Mouse (Mus musculus) inflammation-experienced regulatory T-cells, adult 6 months (primary cell): Measurements from ENCODE around the gene Fcer2a. TPM values are rescaled to one million over a fixed set of nuclear protein-coding genes. Genes with fewer than 3 reads are reported as not detected.

Experiments
- ATAC-seq: one replicate; pipeline ENCODE4 v1.8.0; 2017
- polyA plus RNA-seq, 3 experiments: library from polyadenylated mRNA; unstranded; fragments of 100-300 nt; shearing (Covaris generic); gene quantifications; one replicate each; pipeline ENCODE4 v1.2.1; 2017

Gene Fcer2a
- polyA plus RNA-seq, result 1 to 10 TPM in 2 of 3 experiments, under 1 TPM in 1; 0.85 to 1.9 (median 1.9) TPM

DNA sequence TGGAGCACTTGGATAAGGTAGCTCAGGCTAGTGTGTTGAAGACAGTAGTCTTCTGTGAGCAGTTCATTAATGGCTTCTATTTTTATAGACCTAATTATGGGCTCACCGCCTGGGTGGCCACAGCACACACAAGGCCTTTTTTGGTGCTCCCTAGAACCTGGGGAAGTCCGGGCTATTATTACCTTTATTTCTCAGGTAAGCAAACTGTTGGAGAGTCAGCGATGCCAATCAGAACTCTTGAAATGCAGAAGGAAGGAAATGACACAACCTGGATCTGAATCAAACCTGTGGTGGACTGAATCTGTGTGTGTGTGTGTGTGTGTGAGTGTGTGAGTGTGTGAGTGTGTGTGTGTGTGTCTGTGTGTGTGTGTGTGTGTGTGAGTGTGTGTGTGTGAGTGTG is at the start of gene Fcer2a:
Gene Fcer2a (minus strand): TSS at position 55 of the 400 bp plus-strand sequence.
- ATAC-seq, result no peak

DNA sequence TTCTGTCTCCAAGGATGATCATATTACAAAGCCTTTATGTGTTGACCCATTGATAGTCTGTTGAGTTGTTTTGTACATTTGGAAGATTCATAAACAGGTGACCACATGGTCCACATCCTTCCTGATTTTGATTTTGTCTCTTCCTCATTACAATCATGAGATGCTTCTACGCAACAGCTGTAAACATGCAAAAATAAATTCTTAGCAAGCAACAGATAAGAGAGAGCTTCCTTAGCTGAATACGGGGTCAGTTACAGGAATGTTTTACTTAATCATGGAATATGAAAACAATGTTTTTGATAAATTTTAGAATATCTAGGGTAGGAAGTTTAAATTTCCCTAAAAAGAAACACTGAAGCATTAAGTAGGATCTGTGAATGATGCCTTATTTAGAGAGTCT is 43.0 kb upstream of the Fcer2a start:
- no peak for ATAC-seq

DNA sequence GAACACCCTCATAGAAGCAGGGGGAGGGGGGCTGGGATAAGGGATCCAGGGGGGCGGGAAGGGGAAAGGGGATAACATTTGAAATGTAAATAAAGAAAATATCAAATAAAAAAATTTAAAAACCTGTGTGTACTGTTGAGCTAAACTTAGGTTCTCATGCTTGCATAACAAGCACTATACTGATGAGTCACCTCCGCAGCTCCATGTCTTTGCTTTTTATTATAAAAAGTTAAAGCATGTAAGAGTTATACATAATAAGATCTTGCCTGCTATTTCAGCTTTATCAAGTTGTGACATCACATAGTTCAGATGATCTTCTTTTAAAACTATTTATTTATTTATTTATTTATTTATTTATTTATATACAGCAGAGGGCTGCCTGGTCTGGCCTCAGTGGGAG is 41.6 kb upstream of the Fcer2a start:
- ATAC-seq, result no peak

DNA sequence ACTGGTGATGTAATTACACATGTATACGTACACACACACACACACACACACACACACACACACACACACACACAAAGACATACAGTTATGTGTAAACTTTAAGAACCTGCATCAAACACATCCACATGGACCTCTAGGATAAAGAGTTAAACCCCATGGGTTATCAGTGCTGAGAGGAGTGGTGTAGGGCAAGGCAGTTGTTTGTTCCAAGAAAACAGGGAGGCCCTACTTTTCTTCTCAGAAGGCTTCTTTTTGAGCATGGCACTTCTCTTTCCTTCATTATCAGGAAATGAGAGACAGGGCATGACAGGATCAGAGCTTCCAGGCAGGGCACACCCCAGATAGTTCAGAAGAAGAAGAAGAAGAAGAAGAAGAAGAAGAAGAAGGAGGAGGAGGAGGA is 40.1 kb upstream of the Fcer2a start:
- ATAC-seq, result no peak

DNA sequence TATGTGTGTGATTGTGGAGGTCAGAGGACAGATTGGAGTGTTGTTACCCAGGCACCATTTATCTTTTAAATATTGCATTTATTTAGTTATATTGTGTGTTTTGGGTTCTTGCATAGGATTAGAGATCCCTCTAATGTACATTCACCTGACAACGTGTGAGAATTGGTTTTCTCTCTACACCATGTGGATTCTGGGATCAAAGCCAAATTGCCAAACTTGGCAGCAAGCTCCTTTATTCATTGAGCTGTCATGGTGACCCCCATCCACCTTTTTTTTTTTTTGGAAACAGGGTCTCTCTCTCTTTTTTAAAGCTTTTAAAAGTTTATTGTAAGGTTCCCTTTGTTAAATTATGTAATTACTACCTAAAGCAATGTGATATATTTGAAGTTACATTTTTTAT is 27.1 kb upstream of the Fcer2a start:
- no peak for ATAC-seq

DNA sequence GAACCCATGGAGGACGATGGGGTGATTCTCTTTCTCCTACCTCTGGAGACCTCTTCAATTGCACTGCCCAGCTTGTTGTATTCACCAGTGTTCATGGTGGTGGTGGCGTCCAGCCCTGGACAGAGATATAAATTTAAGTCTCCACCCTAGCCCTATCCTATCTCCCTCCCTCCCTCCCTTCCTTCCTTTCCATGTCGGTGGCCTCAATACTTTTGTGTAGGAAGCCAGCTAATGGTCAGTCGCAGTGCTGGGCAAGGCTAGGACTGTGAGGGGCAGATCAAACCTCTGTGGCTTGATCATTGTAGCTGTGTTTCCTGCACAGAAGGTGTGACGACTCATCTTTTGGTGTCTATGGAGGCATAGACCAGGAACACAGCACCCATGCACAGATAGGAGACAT is 26.6 kb upstream of the Fcer2a start, which contains the start of gene Clec4g:
Gene Clec4g (minus strand): TSS at position 101 of the 400 bp plus-strand sequence.
- ATAC-seq, result no peak

DNA sequence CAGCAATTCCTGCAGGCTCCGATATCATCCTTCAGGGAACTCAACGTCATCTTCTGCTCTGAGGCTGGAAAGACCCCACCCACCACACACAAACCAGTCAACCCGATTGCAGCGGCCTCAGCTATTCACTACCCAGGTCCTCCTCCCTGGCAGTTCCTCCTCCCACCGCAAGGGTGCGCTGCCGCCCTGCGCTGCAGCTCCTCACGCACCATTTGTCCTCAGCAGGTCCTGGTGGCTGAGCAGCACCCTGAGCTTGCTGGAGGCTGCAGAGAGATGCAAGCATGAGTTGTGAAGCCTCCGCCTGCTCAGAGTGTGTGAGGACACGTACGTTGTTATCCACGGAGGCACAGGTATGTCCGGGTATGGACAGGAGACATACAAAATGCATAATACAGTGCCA is 24.6 kb upstream of the Fcer2a start:
- ATAC-seq, result no peak

DNA sequence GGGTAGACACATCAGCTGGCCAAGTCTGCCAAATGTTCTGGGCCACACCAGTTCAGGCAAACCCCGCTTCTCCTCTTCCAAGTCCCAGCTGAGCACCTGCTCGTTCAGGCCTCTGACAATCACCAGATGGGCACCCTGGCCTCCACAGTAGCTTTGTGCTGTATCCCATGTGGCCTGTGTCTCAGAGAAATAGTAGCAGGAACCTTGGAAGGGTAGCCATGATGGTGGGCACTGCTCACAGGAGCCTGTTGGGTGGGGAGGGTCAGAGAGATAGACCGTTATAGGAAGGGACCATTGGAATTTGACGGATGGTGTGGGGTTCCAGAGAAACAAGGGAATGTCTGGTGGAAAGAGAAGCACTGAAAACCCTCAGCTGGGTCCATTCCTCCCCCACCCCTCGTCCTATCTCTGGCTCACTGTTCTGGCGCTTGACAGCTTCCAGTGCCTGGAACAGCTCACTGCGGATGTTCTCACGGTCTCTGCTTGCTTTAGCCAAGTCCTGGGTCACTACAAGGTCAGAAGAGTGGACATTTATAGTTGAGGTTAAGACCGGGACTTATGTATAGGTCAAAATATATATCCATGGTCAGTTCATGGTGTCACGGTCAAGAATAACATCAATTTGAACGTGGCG is 23.5 kb upstream of the Fcer2a start:
- ATAC-seq, result no peak

DNA sequence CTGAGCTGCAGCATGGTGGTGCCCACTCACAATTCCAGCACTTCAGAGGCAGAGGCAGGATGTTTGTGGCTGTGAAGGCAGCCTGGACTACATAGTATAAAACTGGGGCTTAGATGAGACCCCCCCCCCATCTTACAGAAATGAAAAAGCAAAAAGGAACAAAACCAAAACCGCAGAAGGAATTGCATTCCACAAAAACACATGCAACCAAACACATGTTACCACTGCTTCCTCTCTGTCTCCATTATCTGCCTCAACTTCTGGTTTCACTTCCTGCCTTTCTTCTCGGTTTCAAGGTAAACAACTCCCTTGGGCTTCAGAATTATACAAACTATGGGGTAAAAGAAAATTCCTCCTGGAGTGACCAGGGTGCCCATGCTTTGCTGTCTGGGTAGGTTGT is 17.7 kb upstream of the Fcer2a start:
- no peak for ATAC-seq

DNA sequence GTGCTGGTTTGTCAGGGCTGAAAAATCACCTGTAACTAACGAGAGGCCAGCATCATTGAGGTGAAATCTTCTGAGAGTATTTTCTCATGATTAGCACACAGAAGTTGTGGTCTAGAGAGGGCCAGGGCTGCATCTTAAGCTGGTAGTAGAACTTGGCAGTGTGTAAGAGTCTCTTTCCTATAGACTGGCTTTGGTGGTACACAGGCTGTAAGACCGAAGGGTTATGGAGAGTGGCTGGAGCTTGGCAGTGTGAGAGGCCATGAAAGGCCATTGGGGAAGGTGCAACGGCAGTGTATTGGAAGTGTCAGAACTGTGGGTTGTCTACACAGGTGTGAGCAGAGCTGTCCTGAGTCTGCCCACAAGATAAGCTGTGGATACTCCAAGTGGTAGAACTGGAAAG is 16.3 kb upstream of the Fcer2a start:
- no peak for ATAC-seq

DNA sequence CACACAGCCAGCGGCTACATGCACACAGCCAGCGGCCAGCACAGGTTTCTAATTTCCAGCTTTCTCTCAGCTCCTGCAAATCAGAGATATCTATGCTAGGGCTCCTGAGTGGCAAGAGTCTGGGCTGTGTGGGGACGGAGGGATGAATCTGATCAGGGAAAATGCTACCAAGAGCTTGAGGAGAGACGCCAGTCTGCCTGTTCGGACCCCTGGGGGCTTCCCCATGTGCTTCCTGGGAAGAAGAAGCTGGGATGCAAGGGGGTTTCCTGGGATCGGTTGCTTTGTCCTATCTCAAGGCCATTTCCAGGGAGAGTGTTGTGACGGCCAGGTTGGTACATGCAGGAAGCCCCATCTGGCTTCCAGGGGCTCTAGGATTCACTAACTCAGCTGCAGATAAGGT is 13.6 kb upstream of the Fcer2a start:
- ATAC-seq, result no peak

DNA sequence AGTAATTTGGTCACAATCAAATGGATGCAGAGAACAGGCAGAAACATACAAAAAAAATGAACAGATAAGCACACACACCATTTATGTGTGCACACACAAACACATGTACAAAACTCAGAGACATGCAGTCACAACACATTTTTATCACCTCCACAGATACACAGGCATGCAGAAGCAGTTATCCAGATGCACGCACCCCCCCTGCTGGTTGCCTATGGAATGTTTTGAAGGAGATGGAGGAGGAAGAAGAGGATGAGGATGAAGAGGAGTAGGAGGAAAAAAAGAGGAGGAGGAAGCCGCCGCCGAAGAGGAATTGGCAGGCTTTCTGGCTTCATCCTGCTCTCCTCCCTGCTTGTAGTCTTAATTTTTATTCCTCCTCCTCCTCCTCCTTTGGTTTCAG is 11.7 kb upstream of the Fcer2a start:
- no peak for ATAC-seq

DNA sequence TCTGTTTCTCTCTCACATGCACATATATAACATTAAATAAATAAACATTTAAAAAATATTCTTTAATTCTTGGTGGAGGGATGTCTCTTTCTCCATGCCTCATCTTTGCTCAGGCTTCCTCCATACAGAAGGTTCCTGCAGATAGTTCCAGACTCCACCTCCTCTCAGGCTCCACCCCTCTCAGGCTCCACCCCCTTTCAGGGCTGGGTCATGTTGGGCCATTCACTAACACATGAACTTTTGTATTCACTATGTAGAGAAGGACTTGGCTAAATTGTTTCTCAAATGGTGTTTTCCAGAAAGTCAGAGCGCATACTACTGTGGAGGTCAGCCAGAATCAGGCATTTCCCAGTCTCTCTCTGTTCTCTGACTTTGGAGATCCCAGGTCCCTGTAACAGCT is 7.5 kb upstream of the Fcer2a start:
- no peak for ATAC-seq

DNA sequence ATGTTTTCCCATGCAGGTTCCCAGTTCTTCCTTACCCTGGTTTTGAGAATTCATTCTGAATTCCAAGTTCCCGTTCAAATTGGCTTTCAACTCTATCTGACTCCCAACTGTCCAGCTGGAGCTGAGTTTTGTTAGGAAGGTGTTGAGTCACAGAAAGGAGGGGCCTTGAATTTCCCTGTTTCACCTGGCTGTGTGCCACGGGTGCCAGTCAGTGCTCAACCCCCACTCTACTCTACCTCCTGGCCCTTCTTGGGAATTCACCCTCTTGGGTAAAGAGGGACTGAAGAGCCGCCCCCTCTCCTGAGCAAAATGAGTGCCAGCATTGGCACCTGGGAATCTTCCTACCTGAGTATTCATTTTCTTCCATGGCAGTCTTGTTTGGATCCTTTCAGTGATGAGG is 3.2 kb downstream of the Fcer2a start:
- ATAC-seq, result no peak

DNA sequence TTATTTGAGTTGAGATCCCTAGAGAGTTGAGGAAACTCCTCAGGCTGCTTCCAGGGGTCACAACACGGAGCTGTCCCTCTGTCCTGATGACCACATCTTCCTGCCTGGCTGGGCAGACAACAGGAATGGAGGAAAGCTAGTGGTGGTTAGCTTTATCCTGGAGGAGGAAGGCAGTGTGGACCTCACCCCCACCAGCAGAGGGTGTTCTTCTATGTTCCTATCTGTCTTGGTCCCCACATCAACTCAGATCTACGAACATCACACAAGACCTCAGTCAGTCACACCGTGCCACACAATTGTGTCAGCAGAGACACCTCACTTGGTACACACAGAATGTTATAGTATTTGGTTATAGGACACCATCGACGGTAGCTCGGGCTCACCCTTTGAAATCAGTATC is 6.4 kb downstream of the Fcer2a start:
- ATAC-seq, result no peak

DNA sequence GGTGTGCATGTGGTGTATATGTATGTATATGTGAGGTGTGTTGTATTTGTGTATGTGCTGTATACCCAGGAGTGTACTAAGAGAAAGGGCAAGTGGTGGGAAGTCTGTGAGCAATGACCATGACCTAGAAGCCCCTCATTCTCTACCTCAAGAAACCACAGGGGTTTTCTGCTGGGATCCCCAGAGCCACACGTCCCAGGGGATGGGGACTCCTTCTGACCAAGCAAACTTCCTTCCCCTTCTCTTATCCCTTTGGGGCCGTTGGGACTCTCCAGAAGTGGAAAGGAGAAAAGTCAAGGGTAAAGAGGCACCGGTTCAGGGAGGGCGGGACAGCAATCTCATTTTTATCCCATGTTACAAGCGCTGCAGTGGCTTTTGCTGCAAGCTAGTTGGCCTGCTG is 8.6 kb downstream of the Fcer2a start:
- no peak for ATAC-seq

DNA sequence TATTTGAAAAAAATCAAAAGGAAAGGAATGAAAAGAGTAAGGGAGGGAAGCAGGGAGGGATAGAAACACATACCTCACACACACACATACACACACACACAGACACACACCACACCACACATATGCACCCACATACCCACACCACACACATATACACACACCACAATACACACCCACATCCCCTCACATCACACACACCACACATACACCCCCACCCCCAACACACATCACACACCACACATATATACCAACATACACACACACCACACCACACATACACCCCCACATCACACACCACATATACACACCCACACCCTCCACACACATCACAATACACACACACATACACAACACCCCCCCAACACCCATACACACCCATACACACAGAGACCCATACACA is 9.4 kb downstream of the Fcer2a start:
- ATAC-seq, result no peak

DNA sequence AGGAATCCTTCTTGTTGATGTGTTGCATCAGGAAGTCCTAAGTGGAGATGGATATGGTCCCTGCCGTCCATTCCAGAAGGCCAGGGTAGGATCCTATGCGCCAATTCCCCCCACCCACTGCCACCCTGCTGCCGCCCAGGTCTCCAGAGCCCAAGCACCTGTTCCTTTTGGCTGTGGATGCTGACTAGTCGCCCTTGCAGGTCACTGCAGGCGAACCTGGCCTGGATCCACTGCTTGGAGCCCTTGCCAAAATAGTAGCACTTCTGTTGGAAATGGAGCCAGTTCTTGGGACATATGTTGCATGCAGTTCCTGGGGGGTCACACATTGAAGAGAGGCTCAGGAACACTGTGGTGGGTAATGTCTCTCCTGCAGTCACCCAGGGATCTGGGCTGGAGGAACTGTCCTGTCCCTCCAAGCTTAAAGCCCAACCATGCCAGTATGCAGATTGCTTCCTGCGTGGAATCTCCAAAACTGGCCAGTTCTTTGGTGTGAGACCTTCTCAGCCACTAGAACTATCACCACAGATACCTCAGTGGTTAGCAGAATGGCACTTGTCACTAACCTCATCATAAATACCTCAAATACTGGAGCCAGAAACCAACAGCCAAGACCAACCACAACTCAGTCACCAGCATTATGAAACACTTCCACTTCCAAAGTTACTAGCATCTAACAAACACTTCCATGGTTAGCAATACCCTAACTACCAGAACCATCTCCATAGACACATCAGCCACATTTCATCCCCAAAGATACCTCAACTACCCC is 10.4 kb downstream of the Fcer2a start:
- no peak for ATAC-seq

DNA sequence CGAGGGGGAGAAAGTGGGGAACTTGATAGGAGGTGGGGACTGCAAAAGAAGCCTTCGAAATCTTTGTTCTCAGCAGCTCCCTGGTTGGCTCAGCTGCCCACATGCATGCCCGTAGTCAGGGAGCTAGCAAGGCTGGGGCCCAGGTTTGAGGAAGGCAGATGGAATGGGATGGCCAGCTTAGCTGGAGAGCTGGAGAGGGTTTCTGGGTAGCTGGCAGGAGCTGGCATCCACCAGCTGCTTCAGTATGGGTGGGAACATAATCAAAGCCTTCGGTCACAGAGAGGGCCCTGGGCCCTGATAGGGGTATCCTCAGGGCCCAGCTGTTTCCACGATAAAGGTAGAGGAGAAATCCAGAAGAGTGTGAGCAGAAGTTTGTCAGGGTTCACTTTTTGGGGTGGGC is 11.5 kb downstream of the Fcer2a start:
- no peak for ATAC-seq

DNA sequence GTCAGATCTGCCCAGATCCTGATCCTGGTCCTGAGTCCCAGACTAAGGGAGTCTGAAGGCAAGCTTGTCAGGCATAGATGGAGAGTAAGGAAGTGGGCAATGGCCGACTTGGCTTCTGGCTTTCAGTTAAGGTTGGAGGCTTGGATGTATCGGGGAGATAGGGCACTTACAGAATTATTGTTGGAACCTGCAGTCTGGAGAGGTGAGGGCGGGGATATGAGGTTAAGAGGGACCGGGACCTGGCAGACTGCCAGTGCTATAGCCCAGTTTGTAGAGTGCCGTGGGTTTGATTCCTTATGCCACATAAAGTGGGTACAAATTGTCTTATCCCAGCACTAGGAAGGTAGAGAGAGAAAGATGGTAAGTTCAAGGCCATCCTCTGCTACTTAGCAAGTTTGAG is 14.3 kb downstream of the Fcer2a start:
- no peak for ATAC-seq

DNA sequence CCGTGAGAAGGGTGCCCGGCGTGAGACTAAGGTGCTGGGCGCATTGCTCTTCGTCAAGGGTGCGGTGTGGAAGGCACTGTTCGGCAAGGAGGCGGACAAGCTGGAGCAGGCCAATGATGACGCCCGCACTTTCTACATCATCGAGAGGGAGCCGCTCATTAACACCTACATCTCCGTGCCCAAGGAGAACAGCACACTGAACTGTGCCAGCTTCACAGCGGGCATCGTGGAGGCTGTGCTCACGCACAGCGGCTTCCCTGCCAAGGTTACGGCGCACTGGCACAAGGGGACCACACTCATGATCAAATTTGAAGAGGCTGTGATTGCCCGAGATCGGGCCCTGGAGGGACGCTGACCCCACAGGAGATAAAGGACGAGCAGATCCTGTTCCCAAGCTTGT is 14.7 kb downstream of the Fcer2a start:
- no peak for ATAC-seq

DNA sequence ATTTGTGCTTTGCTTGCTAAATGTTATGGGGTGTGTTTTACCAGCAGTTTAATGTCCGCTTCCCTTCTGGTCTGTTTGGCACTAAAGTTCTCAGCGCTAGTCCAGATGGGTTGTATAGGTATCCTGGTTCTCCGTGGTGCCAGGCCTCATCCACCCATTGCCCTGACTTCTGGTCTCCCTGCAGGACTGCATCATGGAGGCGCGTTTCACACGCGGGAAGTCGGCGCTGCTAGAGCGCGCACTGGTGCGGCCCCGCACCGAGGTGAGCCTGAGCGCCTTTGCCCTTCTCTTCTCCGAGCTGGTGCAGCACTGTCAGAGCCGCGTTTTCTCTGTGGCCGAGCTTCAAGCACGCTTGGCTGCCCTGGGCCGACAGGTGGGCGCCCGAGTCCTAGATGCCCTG is 15.1 kb downstream of the Fcer2a start:
- no peak for ATAC-seq

DNA sequence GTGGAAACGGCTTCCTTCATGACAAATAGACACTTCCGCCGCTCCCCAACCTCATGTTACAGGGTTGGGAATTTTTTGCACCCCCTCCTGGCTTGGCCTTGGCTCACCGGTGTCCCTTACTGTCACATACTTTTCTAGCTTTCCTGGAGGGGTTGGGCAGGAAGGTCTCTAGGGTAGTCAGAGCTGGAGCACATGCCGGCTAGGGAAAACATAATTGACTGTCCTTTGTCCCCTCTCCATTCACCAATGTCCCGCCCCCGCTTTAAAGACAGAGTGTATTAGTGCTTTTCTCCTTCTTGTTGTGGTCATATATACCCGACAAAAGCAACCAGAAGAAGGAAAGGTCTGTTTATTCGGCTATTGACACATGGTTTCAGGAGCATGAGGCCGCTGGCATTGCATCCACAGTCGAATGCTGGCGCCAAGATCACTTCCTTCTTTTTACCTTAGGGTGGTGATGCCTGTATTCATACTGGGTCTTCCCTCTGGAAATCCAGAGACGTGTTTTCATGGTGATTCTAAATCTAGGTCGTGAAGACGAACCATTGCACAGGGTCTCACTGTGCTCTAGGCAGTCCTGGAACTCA is 16.9 kb downstream of the Fcer2a start:
- no peak for ATAC-seq
